Mouse (Mus musculus): ENCODE measurements at regions not wholly inside any gene's neighbourhood (a gene's known extent, or its start where the extent isn't known, plus 50 kb on each side); places are given as distances from the start of the nearest gene placed in this dataset.

- H3K4me2 ChIP-seq (replicated peaks; ENCODE audit: low read depth): no peak overlapping the region
- 43% methylated on average over 1 of the region's 1 CpGs for WGBS
- no peaks in the 10 kb centered on the region for H3K4me1 ChIP-seq (replicated peaks; ENCODE audit: control insufficient read depth, insufficient read depth, low read length)
- ATAC-seq: no peak
- H3K27ac ChIP-seq (ENCODE audit: low read depth, low read length): no peak overlapping the region
- no peak overlapping the region for H3K9ac ChIP-seq (ENCODE audit: low read depth, low read length)
- no peaks in the 10 kb centered on the region for H3K36me3 ChIP-seq (ENCODE audit: control insufficient read depth, insufficient read depth)
- H3K27me3 ChIP-seq (replicated peaks; ENCODE audit: control insufficient read depth, insufficient read depth, low read length): no peaks in the 10 kb centered on the region
- H3K4me3 ChIP-seq (ENCODE audit: low read depth, low read length): no peak overlapping the region
- no peaks in the 10 kb centered on the region for H3K9me3 ChIP-seq (ENCODE audit: control insufficient read depth)
- TF ChIP-seq CTCF (IDR thresholded peaks at IDR 0.05; ENCODE audit: low read depth): peak; percentile 49
Measured at GRCm38 (mm10) chr6:33117877-33118276, 57.8 kb upstream of the Chchd3 start.

GRCm38 (mm10) chr6:33120581-33120980 lies 60.5 kb upstream of the Chchd3 start:
- H3K9me3 ChIP-seq (ENCODE audit: control insufficient read depth): no peaks in the 10 kb centered on the region
- no peak overlapping the region for H3K27ac ChIP-seq (ENCODE audit: low read depth, low read length)
- no peak overlapping the region for H3K4me3 ChIP-seq (ENCODE audit: low read depth, low read length)
- no peak overlapping the region for H3K9ac ChIP-seq (ENCODE audit: low read depth, low read length)
- no peak for TF ChIP-seq CTCF (IDR thresholded peaks at IDR 0.05; ENCODE audit: low read depth)
- H3K4me2 ChIP-seq (replicated peaks; ENCODE audit: low read depth): no peak overlapping the region
- no peak for ATAC-seq
- H3K36me3 ChIP-seq (ENCODE audit: control insufficient read depth, insufficient read depth): no peaks in the 10 kb centered on the region
- no peaks in the 10 kb centered on the region for H3K27me3 ChIP-seq (replicated peaks; ENCODE audit: control insufficient read depth, insufficient read depth, low read length)
- no peaks in the 10 kb centered on the region for H3K4me1 ChIP-seq (replicated peaks; ENCODE audit: control insufficient read depth, insufficient read depth, low read length)

- no peak overlapping the region for H3K4me3 ChIP-seq (ENCODE audit: low read depth, low read length)
- H3K4me2 ChIP-seq (replicated peaks; ENCODE audit: low read depth): no peak overlapping the region
- 7% methylated on average over 8 of the region's 8 CpGs for WGBS
- no peaks in the 10 kb centered on the region for H3K27me3 ChIP-seq (replicated peaks; ENCODE audit: control insufficient read depth, insufficient read depth, low read length)
- H3K4me1 ChIP-seq (replicated peaks; ENCODE audit: control insufficient read depth, insufficient read depth, low read length): no peaks in the 10 kb centered on the region
- peak; percentile 90 for TF ChIP-seq CTCF (IDR thresholded peaks at IDR 0.05; ENCODE audit: low read depth)
- H3K9me3 ChIP-seq (ENCODE audit: control insufficient read depth): no peaks in the 10 kb centered on the region
- H3K9ac ChIP-seq (ENCODE audit: low read depth, low read length): no peak overlapping the region
- no peak overlapping the region for H3K27ac ChIP-seq (ENCODE audit: low read depth, low read length)
- no peaks in the 10 kb centered on the region for H3K36me3 ChIP-seq (ENCODE audit: control insufficient read depth, insufficient read depth)
- no peak for ATAC-seq
Measured at GRCm38 (mm10) chr6:33126574-33126973, 66.5 kb upstream of the Chchd3 start.

- ATAC-seq: no peak
- TF ChIP-seq CTCF (IDR thresholded peaks at IDR 0.05; ENCODE audit: low read depth): no peak
Measured at GRCm38 (mm10) chr6:33136906-33137305, 76.8 kb upstream of the Chchd3 start.

GRCm38 (mm10) chr6:33137823-33138222 lies 77.8 kb upstream of the Chchd3 start:
- no peaks in the 10 kb centered on the region for H3K4me1 ChIP-seq (replicated peaks; ENCODE audit: control insufficient read depth, insufficient read depth, low read length)
- H3K36me3 ChIP-seq (ENCODE audit: control insufficient read depth, insufficient read depth): no peaks in the 10 kb centered on the region
- no peak for ATAC-seq
- H3K9ac ChIP-seq (ENCODE audit: low read depth, low read length): no peak overlapping the region
- no peak for TF ChIP-seq CTCF (IDR thresholded peaks at IDR 0.05; ENCODE audit: low read depth)
- H3K27ac ChIP-seq (ENCODE audit: low read depth, low read length): no peak overlapping the region
- H3K9me3 ChIP-seq (ENCODE audit: control insufficient read depth): no peaks in the 10 kb centered on the region
- H3K27me3 ChIP-seq (replicated peaks; ENCODE audit: control insufficient read depth, insufficient read depth, low read length): no peaks in the 10 kb centered on the region
- no peak overlapping the region for H3K4me2 ChIP-seq (replicated peaks; ENCODE audit: low read depth)
- 44% methylated on average over 8 of the region's 8 CpGs for WGBS
- H3K4me3 ChIP-seq (ENCODE audit: low read depth, low read length): no peak overlapping the region

More at GRCm38 (mm10) chr6:33136906-33137305, 76.8 kb upstream of the Chchd3 start:
- 79% methylated on average over 7 of the region's 7 CpGs for WGBS
- no peaks in the 10 kb centered on the region for H3K9me3 ChIP-seq (ENCODE audit: control insufficient read depth)
- no peaks in the 10 kb centered on the region for H3K36me3 ChIP-seq (ENCODE audit: control insufficient read depth, insufficient read depth)
- no peak overlapping the region for H3K27ac ChIP-seq (ENCODE audit: low read depth, low read length)
- no peak overlapping the region for H3K4me2 ChIP-seq (replicated peaks; ENCODE audit: low read depth)
- H3K4me1 ChIP-seq (replicated peaks; ENCODE audit: control insufficient read depth, insufficient read depth, low read length): no peaks in the 10 kb centered on the region
- no peak overlapping the region for H3K4me3 ChIP-seq (ENCODE audit: low read depth, low read length)
- no peak overlapping the region for H3K9ac ChIP-seq (ENCODE audit: low read depth, low read length)
- H3K27me3 ChIP-seq (replicated peaks; ENCODE audit: control insufficient read depth, insufficient read depth, low read length): no peaks in the 10 kb centered on the region

- H3K4me1 ChIP-seq (replicated peaks; ENCODE audit: control insufficient read depth, insufficient read depth, low read length): no peaks in the 10 kb centered on the region
- H3K27me3 ChIP-seq (replicated peaks; ENCODE audit: control insufficient read depth, insufficient read depth, low read length): no peaks in the 10 kb centered on the region
- H3K9me3 ChIP-seq (ENCODE audit: control insufficient read depth): no peaks in the 10 kb centered on the region
- no peak for TF ChIP-seq CTCF (IDR thresholded peaks at IDR 0.05; ENCODE audit: low read depth)
- ATAC-seq: no peak
- H3K4me3 ChIP-seq (ENCODE audit: low read depth, low read length): no peak overlapping the region
- H3K27ac ChIP-seq (ENCODE audit: low read depth, low read length): no peak overlapping the region
- WGBS: 88% methylated on average over 11 of the region's 11 CpGs
- no peak overlapping the region for H3K9ac ChIP-seq (ENCODE audit: low read depth, low read length)
- no peak overlapping the region for H3K4me2 ChIP-seq (replicated peaks; ENCODE audit: low read depth)
- H3K36me3 ChIP-seq (ENCODE audit: control insufficient read depth, insufficient read depth): no peaks in the 10 kb centered on the region
Measured at GRCm38 (mm10) chr6:33166479-33166878, 82.4 kb upstream of the Exoc4 start.

- H3K4me2 ChIP-seq (replicated peaks; ENCODE audit: low read depth): no peak overlapping the region
Measured at GRCm38 (mm10) chr6:33173606-33174005, 75.3 kb upstream of the Exoc4 start.

More at GRCm38 (mm10) chr6:33173606-33174005, 75.3 kb upstream of the Exoc4 start:
- WGBS: 74% methylated on average over 12 of the region's 12 CpGs
- H3K4me1 ChIP-seq (replicated peaks; ENCODE audit: control insufficient read depth, insufficient read depth, low read length): no peaks in the 10 kb centered on the region
- H3K9me3 ChIP-seq (ENCODE audit: control insufficient read depth): no peaks in the 10 kb centered on the region
- no peaks in the 10 kb centered on the region for H3K36me3 ChIP-seq (ENCODE audit: control insufficient read depth, insufficient read depth)
- no peak overlapping the region for H3K9ac ChIP-seq (ENCODE audit: low read depth, low read length)
- H3K27me3 ChIP-seq (replicated peaks; ENCODE audit: control insufficient read depth, insufficient read depth, low read length): no peaks in the 10 kb centered on the region
- no peak overlapping the region for H3K27ac ChIP-seq (ENCODE audit: low read depth, low read length)
- no peak overlapping the region for H3K4me3 ChIP-seq (ENCODE audit: low read depth, low read length)
- no peak for ATAC-seq
- TF ChIP-seq CTCF (IDR thresholded peaks at IDR 0.05; ENCODE audit: low read depth): no peak
